In the genomic region with DNA sequence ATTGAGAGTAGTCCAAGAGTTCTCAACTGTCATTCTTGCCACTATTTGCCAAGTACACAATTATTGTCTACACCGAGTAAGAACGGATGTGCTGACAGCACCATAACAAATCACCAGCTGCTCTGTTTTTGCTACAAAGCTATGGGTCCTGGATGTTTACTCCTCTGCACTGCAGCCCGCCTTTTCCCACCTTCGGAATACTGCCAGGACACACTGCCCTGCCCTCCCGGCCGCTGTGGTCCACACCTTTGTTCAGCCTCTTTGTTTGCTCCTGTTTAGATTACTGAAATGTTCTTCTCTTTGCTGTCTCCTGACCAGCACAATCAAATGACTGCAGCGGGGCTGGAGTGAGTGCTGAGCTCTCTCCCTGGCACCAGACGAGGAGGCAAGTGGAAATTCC, we compare ENCODE assay signal across 9 mouse cellular contexts. TPM values are rescaled to one million over a fixed set of nuclear protein-coding genes. Genes with fewer than 3 reads are reported as not detected.
DNase-seq lines count a peak whose midpoint lies in the region; ATAC-seq and TF ChIP-seq lines count a peak whose summit lies in the region.
"Had no signal": no experiment of that assay in that cellular context is flagged by ENCODE, and none has a peak within 500 bp of the region (broad histone marks: within the 10 kb centered on the region; RNA-seq: fewer than 3 reads in every experiment).

No protein-coding gene starts in this region.

- H3K36me3 ChIP-seq in hindbrain, embryonic 16.5 days (ENCODE audit: control insufficient read depth, insufficient read depth, low read length) = peaks cover 16% of the 10 kb centered on the region
- H3K36me3 ChIP-seq in lung, postnatal 0 days (ENCODE audit: insufficient read depth, low read length) = peaks cover 7% of the 10 kb centered on the region

- H3K27ac ChIP-seq in gastrocnemius, adult 2 months = peak overlapping the region; percentile 73
- peak overlapping the region; percentile 45 for H3K27ac ChIP-seq in brown adipose tissue, adult 24 weeks (replicated peaks; ENCODE audit: low read depth, low read length)
- H3K27ac ChIP-seq in hindbrain, embryonic 16.5 days (ENCODE audit: low read depth, low read length) = 0 out of 2 replicates have a peak overlapping the region, but pooled peaks have one; percentile 37
- peak overlapping the region; percentile 68 for H3K27ac ChIP-seq in lung, postnatal 0 days (ENCODE audit: low read length)

- no peaks in the 10 kb centered on the region for H3K9me3 ChIP-seq in hindbrain, embryonic 16.5 days (ENCODE audit: control insufficient read depth, low read length)
- no peaks in the 10 kb centered on the region for H3K9me3 ChIP-seq in lung, postnatal 0 days (ENCODE audit: low read length)

- WGBS in hindbrain, embryonic 16.5 days = 63% methylated on average over 8 of the region's 8 CpGs
- WGBS in lung, postnatal 0 days = 22% methylated on average over 8 of the region's 8 CpGs

- no peak overlapping the region for H3K4me3 ChIP-seq in gastrocnemius, adult 2 months
- no peak overlapping the region for H3K4me3 ChIP-seq in brown adipose tissue, adult 24 weeks (ENCODE audit: insufficient read depth, low read depth, low read length)
- no peak overlapping the region for H3K4me3 ChIP-seq in hindbrain, embryonic 16.5 days (ENCODE audit: low read length)
- no peak overlapping the region for H3K4me3 ChIP-seq in lung, postnatal 0 days (ENCODE audit: low read depth, low read length)

- no peak overlapping the region for H3K9ac ChIP-seq in hindbrain, embryonic 16.5 days (ENCODE audit: low read depth, low read length)
- H3K9ac ChIP-seq in lung, postnatal 0 days (replicated peaks; ENCODE audit: low read depth) = no peak overlapping the region

- intact Hi-C loops in gastrocnemius, adult 2 months (cut with DNase I) = no loop called here

- TF ChIP-seq EP300 in lung, postnatal 0 days (IDR thresholded peaks at IDR 0.05) = no peak; the same call in 1 of the 2 replicates

- H3K27me3 ChIP-seq in hindbrain, embryonic 16.5 days (replicated peaks; ENCODE audit: control insufficient read depth, insufficient read depth, low read length) = no peaks in the 10 kb centered on the region
- no peaks in the 10 kb centered on the region for H3K27me3 ChIP-seq in lung, postnatal 0 days (replicated peaks; ENCODE audit: insufficient read depth, low read length)
- H3K27me3 ChIP-seq: CH12.LX had no signal

- ATAC-seq in hindbrain, embryonic 16.5 days = peak; percentile 79
- ATAC-seq in lung, postnatal 0 days = peak; percentile 91

- no peak for TF ChIP-seq CTCF in gastrocnemius, adult 2 months (IDR thresholded peaks at IDR 0.05)
- no peak for TF ChIP-seq CTCF in lung, postnatal 0 days (IDR thresholded peaks at IDR 0.05)

- no peak overlapping the region for H3K4me2 ChIP-seq in hindbrain, embryonic 16.5 days (ENCODE audit: low read length)
- no peak overlapping the region for H3K4me2 ChIP-seq in lung, postnatal 0 days (replicated peaks; ENCODE audit: low read depth, low read length)

- DNase-seq in gastrocnemius, adult 2 months = peak; percentile 20
- DNase-seq in gastrocnemius, adult 8-10 months (ENCODE audit: low spot score in 2 of 2) = no peak
- peak; percentile 68 for DNase-seq in lung, postnatal 0 days (ENCODE audit: low spot score)
- DNase-seq in embryo, embryonic 11 days = no peak
- no peak for DNase-seq in spleen, postnatal 14 days (ENCODE audit: low spot score in 2 of 2)
- DNase-seq in urinary bladder, postnatal 10 days (ENCODE audit: low spot score) = no peak

- peaks cover 7% of the 10 kb centered on the region; the same call in 1 of the 2 replicates for H3K4me1 ChIP-seq in brown adipose tissue, adult 24 weeks (ENCODE audit: control insufficient read depth, insufficient read depth, insufficient read length, low read length)
- no peaks in the 10 kb centered on the region for H3K4me1 ChIP-seq in hindbrain, embryonic 16.5 days (ENCODE audit: control insufficient read depth, insufficient read depth, low read depth, low read length)
- peaks cover 6% of the 10 kb centered on the region; the same call in 1 of the 2 replicates for H3K4me1 ChIP-seq in lung, postnatal 0 days (ENCODE audit: insufficient read depth, low read depth, low read length)

RNA-seq across cellular contexts. Expression of a gene that starts 57.2 kb away (rescaled TPM):
- 10 to 100 TPM; 30.1 to 90.4 TPM for total RNA-seq in gastrocnemius, adult 2 months (2021)
- 100 to 1,000 TPM in 1 of 4 experiments, 10 to 100 TPM in 3; 59.1 to 158 (median 73.1) TPM for total RNA-seq in gastrocnemius, adult 8-10 months (2022)
- polyA plus RNA-seq in brown adipose tissue, adult 24 weeks (2012; ENCODE audit: insufficient read depth, insufficient read length, missing spikeins) = 2.1 and 2.3 TPM in 2 replicates
- 12.3 and 14.9 TPM in 2 replicates for polyA plus RNA-seq in hindbrain, embryonic 16.5 days (2015; fragmentation: Nextera tagmentation; extraction: Ambion mirVana)
- 1.5 and 1.8 TPM in 2 replicates for polyA plus RNA-seq in lung, postnatal 0 days (2015; fragmentation: Nextera tagmentation; extraction: Ambion mirVana)

Comparison
In these comparisons a context has a peak if more than half of its experiments do, and no peak if none do; other contexts are left out.
1. DNase-seq: peak in gastrocnemius, adult 2 months (single experiment) and lung, postnatal 0 days (single experiment); none in gastrocnemius, adult 8-10 months (0 of 2), embryo, embryonic 11 days (single experiment), spleen, postnatal 14 days (0 of 2) and urinary bladder, postnatal 10 days (single experiment).
2. Peak in every context shown above with its lines, with median percentiles within 50 percentile points of each other: H3K27ac ChIP-seq.